Mouse (Mus musculus) lung, adult 2 months (tissue): ENCODE measurements at regions not wholly inside any gene's neighbourhood (a gene's known extent, or its start where the extent isn't known, plus 50 kb on each side); places are given as distances from the start of the nearest gene placed in this dataset.

Experiments used
- CTCF ChIP-seq: fragments of 200-500 bp; IDR thresholded peaks from 2 replicates; pipeline ENCODE4 v1.5.1; 2011; ENCODE audit warnings: mild to moderate bottlenecking, low read length, control low read depth; ENCODE audit not compliant: insufficient read depth
- POLR2A ChIP-seq: fragments of 200-500 bp; IDR thresholded peaks from 2 replicates; pipeline ENCODE4 v1.6.1; 2011; ENCODE audit warnings: low read depth, mild to moderate bottlenecking, control low read depth, low read length, borderline replicate concordance; ENCODE audit errors: extremely low read depth

DNA sequence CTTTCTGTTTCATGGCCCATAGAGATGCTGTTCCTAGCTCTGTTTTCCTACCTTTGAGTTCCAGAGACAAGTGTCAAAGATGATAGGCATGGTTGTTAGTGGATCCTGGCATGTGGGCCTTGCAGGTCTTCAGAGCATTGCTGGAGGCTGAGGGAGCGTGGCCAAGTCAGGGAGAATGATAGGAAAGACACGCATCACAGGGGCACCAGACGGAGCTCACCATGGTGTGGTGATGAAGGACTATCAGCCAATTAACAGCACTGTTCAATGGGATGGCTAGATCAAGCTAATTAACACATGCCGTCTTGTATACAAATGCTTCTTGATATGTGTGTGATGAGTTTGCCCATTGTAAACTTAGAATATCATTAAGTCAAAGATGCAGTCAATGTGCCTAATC, 344.1 kb downstream of the En1 start:
- TF ChIP-seq CTCF (no peak), POLR2A (no peak)
